Mouse (Mus musculus) frontal cortex, adult 2 months (tissue): ENCODE data around the gene Slc5a4a. TPM values are rescaled to one million over a fixed set of nuclear protein-coding genes. Genes with fewer than 3 reads are reported as not detected.

Experiments
- DNase-seq, 2 experiments: peaks; one replicate each; pipeline ENCODE4 v3.0.0; 2022; ENCODE audit warnings: low spot score in 1 of 2; ENCODE audit errors: extremely low spot score in 1 of 2
- polyA plus RNA-seq: library from polyadenylated mRNA; depleted of rRNA; stranded (reverse); fragments of >200 nt; gene quantifications from 2 replicates; pipeline ENCODE4 v1.2.3, GENCODE M21; 2012; rRNA removed

The Slc5a4a gene
- polyA plus RNA-seq, 1 experiment = 0.16 TPM

DNA sequence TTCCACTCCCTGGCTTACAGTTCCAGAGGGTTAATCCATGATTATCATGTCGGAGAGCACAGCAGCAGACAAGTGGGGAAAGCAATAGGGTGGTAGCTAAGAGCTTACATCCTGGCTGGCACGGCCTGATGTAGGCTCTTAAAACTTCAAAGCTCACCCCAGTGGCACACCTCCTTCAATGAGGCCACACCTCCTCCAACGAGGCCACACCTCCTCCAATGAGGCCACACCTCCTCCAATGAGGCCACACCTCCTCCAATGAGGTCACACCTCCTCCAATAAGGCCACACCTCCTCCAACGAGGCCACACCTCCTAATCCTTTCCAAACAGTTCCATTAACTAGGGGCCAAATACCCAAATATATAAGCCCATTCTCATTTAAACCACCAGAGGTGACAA is 66.9 kb downstream of the Slc5a4a start:
- DNase-seq = no peak

DNA sequence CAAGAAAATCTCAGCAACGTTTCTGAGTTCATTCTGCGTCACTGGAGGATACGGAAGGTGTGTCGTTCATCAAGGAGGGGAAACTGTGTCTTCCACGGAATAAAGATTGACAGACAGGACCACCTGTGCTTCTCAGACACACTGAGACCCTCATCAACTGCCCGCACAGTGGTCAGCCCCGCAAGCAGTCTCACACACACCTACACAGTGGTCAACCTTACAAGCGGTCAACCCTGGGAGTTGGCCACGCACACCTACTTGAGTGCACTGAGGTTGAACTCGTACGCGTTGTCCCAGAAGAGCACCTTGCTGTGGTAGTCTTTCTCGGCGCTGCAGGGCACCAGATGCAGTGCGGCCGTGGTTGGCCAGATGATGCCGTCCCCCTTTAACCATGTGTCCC is 69.8 kb downstream of the Slc5a4a start:
- no peak for DNase-seq

DNA sequence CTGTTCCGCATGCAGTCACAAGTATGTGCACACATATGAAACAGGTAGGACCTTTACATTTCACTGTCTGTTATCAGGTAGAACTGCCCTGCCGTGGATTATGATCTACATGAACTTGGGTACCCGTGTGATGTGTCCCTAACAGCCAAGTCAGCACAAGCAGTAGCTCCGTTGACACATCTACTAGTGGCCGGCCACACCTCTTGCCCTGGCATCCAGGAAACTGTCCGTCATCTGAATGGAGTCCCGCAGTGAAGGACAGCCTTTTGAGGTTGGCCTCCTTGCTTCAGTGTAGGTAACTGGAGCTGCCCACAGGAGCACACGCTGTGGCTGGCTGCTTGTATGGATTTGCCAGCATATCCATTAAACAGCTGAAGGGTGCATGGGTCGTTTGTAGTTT is 71.0 kb downstream of the Slc5a4a start:
- DNase-seq = no peak

DNA sequence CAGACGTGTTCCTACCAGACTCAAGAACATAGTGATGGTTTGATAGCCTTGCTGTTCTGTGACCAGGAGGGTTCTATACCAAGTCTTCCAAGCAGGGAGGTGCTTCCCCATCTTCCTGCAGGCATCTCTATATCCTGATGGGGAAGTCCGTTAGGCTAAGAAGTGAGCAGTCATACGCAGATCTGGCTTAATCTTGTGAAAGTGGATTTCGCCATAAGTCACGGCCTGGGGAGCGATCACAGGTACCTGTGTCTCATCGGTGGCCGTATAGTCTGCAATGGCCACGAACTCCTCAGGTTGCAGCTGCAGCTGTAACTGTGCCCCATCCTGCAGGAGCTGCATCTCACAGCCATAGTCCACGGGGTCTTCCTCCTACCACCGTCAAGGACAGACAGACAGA is 78.7 kb downstream of the Slc5a4a start:
- no peak for DNase-seq

DNA sequence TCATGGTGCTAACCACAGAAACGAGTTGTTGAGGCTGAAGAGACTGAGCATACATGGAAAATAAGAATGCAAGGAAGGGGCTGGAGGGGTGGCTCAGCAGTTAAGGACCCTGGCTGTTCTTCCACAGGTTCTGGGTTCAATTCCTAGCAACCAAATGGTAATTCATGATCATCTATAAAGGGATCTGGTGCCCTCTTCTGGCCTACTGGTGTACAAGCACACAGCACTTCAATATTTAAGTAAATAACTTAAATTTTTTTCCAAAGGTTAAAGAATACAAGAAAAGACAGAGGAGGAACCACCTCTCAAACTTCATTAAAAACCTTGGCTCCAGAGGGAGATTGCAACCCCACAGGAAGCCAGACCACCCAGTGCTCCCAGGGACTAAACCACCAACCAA is 82.4 kb downstream of the Slc5a4a start:
- DNase-seq = no peak

DNA sequence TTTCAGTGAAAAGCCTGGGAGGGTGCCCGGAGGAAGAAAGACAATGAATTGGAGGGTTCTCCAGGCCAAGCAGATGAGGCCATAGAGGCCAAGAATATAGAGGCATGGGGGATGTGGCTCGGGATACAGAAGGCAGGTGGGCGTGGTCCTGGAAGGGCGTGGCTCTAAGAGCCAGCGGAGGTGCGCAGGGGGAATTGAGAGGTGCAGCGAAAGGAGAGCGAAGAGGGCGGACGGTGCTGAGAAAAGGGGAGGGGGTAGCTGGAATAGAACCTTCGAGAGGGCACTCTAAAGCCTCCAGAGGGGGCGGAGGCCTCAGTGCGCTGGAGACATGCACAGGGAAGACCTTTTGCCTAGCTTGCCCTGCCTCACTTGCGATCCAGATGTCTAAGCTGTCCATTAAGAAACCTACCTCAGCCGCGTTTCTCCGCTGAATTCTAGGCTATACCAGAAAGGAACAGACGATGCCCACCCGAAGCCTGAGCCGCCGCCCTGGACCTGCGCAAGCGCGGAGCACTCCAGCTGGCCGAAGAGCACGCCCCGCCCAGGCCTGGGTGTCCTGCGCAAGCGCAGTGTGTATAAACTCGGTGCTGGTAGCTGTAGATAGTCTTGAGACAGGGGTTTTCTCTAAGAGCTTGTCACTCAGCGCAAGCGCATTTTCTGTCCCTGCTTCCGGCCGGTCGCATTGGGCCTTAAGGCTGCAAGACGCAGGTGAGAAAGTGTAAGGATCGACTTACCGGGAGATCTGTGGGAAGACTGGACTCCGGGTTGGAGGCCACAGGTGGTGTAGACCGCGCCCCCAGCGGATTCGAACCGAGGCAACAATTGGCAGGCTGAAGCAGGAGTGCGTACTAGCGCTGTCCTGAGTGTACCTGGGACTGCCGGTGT is 90.3 kb downstream of the Slc5a4a start, which contains the start of gene Prmt2:
TSS of gene Prmt2 (minus strand) at position 525 of the 885 bp plus-strand sequence.
- peak; percentile 69 to 90 for DNase-seq

Other genes starting within 250 kb of the Slc5a4a start
- 82.1 and 89.4 TPM in 2 replicates for gene Smarcb1, start 225.8 kb upstream of the Slc5a4a start, polyA plus RNA-seq
- gene Chchd10, start 214.3 kb upstream of the Slc5a4a start, polyA plus RNA-seq = 453 and 546 TPM in 2 replicates
- gene Mmp11, start 211.0 kb upstream of the Slc5a4a start, polyA plus RNA-seq = 2.3 and 2.5 TPM in 2 replicates
- 0.16 and 0.36 TPM in 2 replicates for gene Gm867, start 206.8 kb upstream of the Slc5a4a start, polyA plus RNA-seq
- gene Vpreb3, start 204.4 kb upstream of the Slc5a4a start, polyA plus RNA-seq = not detected in 2 replicates
- gene Gm5134, start 192.9 kb upstream of the Slc5a4a start, polyA plus RNA-seq = 0.23 and 0.36 TPM in 2 replicates
- gene Zfp280b, start 114.8 kb upstream of the Slc5a4a start, polyA plus RNA-seq = 8.8 and 9.7 TPM in 2 replicates
- not detected in 2 replicates for gene Slc5a4b, start 36.5 kb upstream of the Slc5a4a start, polyA plus RNA-seq
- gene Prmt2, start 90.4 kb downstream of the Slc5a4a start, polyA plus RNA-seq = 91.5 and 98.4 TPM in 2 replicates
- 241 and 271 TPM in 2 replicates for gene S100b, start 106.4 kb downstream of the Slc5a4a start, polyA plus RNA-seq
- 39.2 and 43.1 TPM in 2 replicates for gene Dip2a, start 197.8 kb downstream of the Slc5a4a start, polyA plus RNA-seq